Mouse (Mus musculus): Measurements from ENCODE around the gene D2hgdh.
"Not testable (repeated sequence)": the region's sequence is repeated elsewhere in the genome, so short reads cannot be mapped to it uniquely, and the experiment has no call there.

The D2hgdh gene

GRCm38 (mm10) chr1:93832754-93833360, 8.1 kb downstream of the D2hgdh start:
- not testable (repeated sequence) for DNase-seq (ENCODE audit: low spot score)

- DNase-seq (ENCODE audit: low spot score): no peak
Observed at GRCm38 (mm10) chr1:93834671-93835150, 10.0 kb downstream of the D2hgdh start.

GRCm38 (mm10) chr1:93835211-93835610, 10.5 kb downstream of the D2hgdh start:
- no peak for DNase-seq (ENCODE audit: low spot score)

- DNase-seq (ENCODE audit: low spot score): no peak
Observed at GRCm38 (mm10) chr1:93835876-93836531, 11.3 kb downstream of the D2hgdh start.

- no peak for DNase-seq (ENCODE audit: low spot score)
Observed at GRCm38 (mm10) chr1:93836532-93836913, 11.8 kb downstream of the D2hgdh start.

GRCm38 (mm10) chr1:93837335-93837734, 12.6 kb downstream of the D2hgdh start:
- DNase-seq (ENCODE audit: low spot score): no peak

- DNase-seq (ENCODE audit: low spot score): not testable (repeated sequence)
Observed at GRCm38 (mm10) chr1:93838569-93838968, 13.9 kb downstream of the D2hgdh start.

GRCm38 (mm10) chr1:93845766-93846366, 21.2 kb downstream of the D2hgdh start:
- not testable (repeated sequence) for DNase-seq (ENCODE audit: low spot score)

- DNase-seq (ENCODE audit: low spot score): not testable (repeated sequence)
Observed at GRCm38 (mm10) chr1:93855790-93856189, 31.1 kb downstream of the D2hgdh start.

- DNase-seq (ENCODE audit: low spot score): no peak
Observed at GRCm38 (mm10) chr1:93857370-93857769, 32.7 kb downstream of the D2hgdh start.

- DNase-seq (ENCODE audit: low spot score): no peak
Observed at GRCm38 (mm10) chr1:93857991-93858390, 33.3 kb downstream of the D2hgdh start.

GRCm38 (mm10) chr1:93859619-93860018, 34.9 kb downstream of the D2hgdh start:
- no peak for DNase-seq (ENCODE audit: low spot score)

GRCm38 (mm10) chr1:93861048-93861447, 36.3 kb downstream of the D2hgdh start, which contains the start of gene Gal3st2:
Gene Gal3st2, plus strand, starts transcription at chr1:93861306.
- DNase-seq (ENCODE audit: low spot score): not testable (repeated sequence)

- DNase-seq (ENCODE audit: low spot score): not testable (repeated sequence)
Observed at GRCm38 (mm10) chr1:93871594-93872105, 46.9 kb downstream of the D2hgdh start.

- DNase-seq (ENCODE audit: low spot score): not testable (repeated sequence)
Observed at GRCm38 (mm10) chr1:93874405-93874804, 49.7 kb downstream of the D2hgdh start.

GRCm38 (mm10) chr1:93881778-93882177, 57.1 kb downstream of the D2hgdh start:
- DNase-seq (ENCODE audit: low spot score): not testable (repeated sequence)

GRCm38 (mm10) chr1:93890936-93891335, 66.2 kb downstream of the D2hgdh start:
- not testable (repeated sequence) for DNase-seq (ENCODE audit: low spot score)

- not testable (repeated sequence) for DNase-seq (ENCODE audit: low spot score)
Observed at GRCm38 (mm10) chr1:93897395-93897794, 72.7 kb downstream of the D2hgdh start.

- DNase-seq (ENCODE audit: low spot score): not testable (repeated sequence)
Observed at GRCm38 (mm10) chr1:93901291-93901690, 76.6 kb downstream of the D2hgdh start.

Data from ovary, postnatal 10 days (tissue).